Mouse (Mus musculus): Measurements from ENCODE around the gene Srgap3. TPM values are rescaled to one million over a fixed set of nuclear protein-coding genes. Genes with fewer than 3 reads are reported as not detected.

Gene Srgap3
- polyA plus RNA-seq, 1 experiment from 2014 or later = 5.3 TPM

DNA sequence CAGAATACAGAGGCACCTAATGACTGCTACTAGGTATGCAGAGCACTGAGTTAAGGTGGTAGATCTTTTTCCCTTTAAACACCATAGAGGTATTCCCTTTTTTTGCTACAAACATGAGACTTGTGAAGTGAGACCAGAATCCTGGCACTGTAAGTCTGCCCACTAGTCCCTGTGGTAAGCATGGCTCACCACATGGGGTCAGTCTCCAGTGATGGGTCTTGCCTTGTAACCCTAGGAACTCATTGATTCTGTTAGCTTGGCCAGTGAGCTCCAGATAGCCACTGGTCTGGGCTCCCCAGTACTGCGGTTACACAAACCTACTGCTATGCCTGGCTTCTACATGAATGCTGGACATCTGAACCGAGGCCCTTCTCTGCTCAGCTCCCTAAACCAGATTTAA is 204.8 kb downstream of the Srgap3 start:
- Histone ChIP-seq H3K27me3 (replicated peaks) (no peaks in the 10 kb centered on the region), H3K4me2 (no peak overlapping the region), H3K36me3 (no peaks in the 10 kb centered on the region), H3K4me1 (no peaks in the 10 kb centered on the region), H3K27ac (no peak overlapping the region), H3K9ac (no peak overlapping the region), H3K4me3 (replicated peaks) (no peak overlapping the region), H3K9me3 (no peaks in the 10 kb centered on the region)
- WGBS = 79% methylated on average over 2 of the region's 2 CpGs
- ATAC-seq (ENCODE audit: insufficient read depth, low FRiP score, low read depth) = no peak

DNA sequence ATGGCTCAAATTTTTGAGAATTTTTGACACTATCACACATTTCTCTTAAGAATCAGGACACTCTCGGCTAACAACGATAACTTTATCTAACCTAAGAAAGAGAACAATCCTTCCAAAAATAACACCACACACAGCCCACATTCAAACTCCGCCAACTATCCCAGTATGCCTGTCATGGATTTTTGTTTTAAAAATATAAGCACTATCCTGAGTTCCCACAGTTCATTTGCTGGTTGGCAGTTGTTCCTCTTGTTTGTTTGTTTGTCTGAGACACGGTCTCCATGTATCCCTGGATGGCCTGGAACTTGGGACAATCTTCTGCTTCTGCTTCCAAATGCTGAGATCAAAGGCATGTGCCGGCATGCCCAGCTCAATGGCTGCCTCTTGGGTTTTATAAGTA is 205.3 kb downstream of the Srgap3 start:
- Histone ChIP-seq H3K27ac (no peak overlapping the region), H3K27me3 (replicated peaks) (no peaks in the 10 kb centered on the region), H3K4me3 (replicated peaks) (no peak overlapping the region), H3K9me3 (no peaks in the 10 kb centered on the region), H3K4me2 (no peak overlapping the region), H3K9ac (no peak overlapping the region), H3K36me3 (no peaks in the 10 kb centered on the region), H3K4me1 (no peaks in the 10 kb centered on the region)
- no peak for ATAC-seq (ENCODE audit: insufficient read depth, low FRiP score, low read depth)
- WGBS = 88% methylated on average over 5 of the region's 5 CpGs

DNA sequence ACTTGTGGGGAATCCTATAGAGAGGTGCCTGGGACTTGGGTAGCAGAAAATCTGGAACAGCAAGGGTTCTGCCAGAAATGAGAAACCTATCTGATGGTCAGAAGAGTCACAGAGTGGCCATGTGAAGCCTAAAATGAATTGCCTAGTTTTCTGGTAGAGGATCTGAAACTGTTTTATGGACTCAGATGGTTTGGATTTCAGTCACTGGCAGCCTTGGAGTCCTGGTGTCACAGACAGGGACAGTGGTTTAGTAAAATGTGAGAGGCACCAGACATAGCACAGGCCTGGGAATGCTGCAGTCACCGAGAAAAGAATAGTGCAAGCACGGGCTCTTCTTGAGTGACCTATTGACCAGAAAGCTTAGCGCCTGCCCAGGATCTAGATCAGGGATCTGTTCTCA is 207.4 kb downstream of the Srgap3 start:
- no peak for ATAC-seq (ENCODE audit: insufficient read depth, low FRiP score, low read depth)
- H3K27me3 ChIP-seq (replicated peaks) = no peaks in the 10 kb centered on the region
- no peak overlapping the region for H3K4me3 ChIP-seq (replicated peaks)
- no peak overlapping the region for H3K9ac ChIP-seq
- H3K4me1 ChIP-seq = no peaks in the 10 kb centered on the region
- 0 out of 2 replicates have a peak, but pooled peaks cover 3% of the 10 kb centered on the region for H3K36me3 ChIP-seq
- 87% methylated on average over 3 of the region's 3 CpGs for WGBS
- no peak overlapping the region for H3K4me2 ChIP-seq
- H3K9me3 ChIP-seq = no peaks in the 10 kb centered on the region
- no peak overlapping the region for H3K27ac ChIP-seq

DNA sequence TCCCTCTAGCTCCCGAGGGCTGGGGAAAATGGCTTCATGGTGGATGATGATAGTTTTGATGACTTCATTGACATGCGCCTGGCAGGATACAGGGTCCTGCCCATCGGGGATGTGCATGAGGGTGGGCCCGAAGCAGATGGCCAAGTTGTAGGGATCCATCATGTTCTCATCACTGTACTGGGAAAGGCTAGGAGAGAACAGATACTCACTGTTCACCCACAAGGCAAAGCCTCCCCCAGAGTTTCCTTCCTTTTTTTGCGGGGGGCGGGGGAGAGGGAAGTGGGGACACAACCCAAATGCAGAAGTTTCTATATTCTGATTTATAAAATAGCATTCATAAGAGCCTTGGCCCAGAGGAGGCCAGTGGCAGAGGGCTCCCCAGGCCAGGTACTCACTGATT is 208.1 kb downstream of the Srgap3 start:
- Histone ChIP-seq H3K4me3 (replicated peaks) (no peak overlapping the region), H3K36me3 (0 out of 2 replicates have a peak, but pooled peaks cover 3% of the 10 kb centered on the region), H3K9me3 (no peaks in the 10 kb centered on the region), H3K27ac (no peak overlapping the region), H3K4me2 (no peak overlapping the region), H3K4me1 (no peaks in the 10 kb centered on the region), H3K9ac (no peak overlapping the region), H3K27me3 (replicated peaks) (no peaks in the 10 kb centered on the region)
- ATAC-seq (ENCODE audit: insufficient read depth, low FRiP score, low read depth) = no peak
- WGBS = 93% methylated on average over 6 of the region's 6 CpGs

DNA sequence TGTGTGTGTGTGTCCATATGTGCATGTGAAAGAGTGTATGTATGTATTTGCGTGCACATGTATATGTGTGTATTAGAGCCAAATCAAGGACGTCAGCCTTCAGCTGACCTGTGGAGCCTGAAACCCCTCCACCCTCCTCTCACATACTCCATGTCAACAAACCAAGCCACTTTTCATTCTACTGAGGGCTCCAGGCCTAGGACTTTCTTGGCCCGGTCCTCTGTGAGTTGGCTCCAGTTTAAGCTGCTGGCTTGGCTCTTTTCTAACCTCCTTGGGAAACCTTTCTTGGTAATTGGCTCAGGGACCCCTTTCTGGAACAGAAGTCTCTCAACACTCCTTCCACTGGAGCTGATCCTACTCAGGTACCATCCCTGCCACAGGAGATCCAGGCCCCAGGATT is 210.6 kb downstream of the Srgap3 start:
- H3K36me3 ChIP-seq = 0 out of 2 replicates have a peak, but pooled peaks cover 3% of the 10 kb centered on the region
- no peaks in the 10 kb centered on the region for H3K27me3 ChIP-seq (replicated peaks)
- 84% methylated on average over 3 of the region's 3 CpGs for WGBS
- no peak overlapping the region for H3K4me2 ChIP-seq
- no peaks in the 10 kb centered on the region for H3K4me1 ChIP-seq
- H3K9me3 ChIP-seq = no peaks in the 10 kb centered on the region
- H3K27ac ChIP-seq = no peak overlapping the region
- H3K9ac ChIP-seq = no peak overlapping the region
- no peak overlapping the region for H3K4me3 ChIP-seq (replicated peaks)
- no peak for ATAC-seq (ENCODE audit: insufficient read depth, low FRiP score, low read depth)

DNA sequence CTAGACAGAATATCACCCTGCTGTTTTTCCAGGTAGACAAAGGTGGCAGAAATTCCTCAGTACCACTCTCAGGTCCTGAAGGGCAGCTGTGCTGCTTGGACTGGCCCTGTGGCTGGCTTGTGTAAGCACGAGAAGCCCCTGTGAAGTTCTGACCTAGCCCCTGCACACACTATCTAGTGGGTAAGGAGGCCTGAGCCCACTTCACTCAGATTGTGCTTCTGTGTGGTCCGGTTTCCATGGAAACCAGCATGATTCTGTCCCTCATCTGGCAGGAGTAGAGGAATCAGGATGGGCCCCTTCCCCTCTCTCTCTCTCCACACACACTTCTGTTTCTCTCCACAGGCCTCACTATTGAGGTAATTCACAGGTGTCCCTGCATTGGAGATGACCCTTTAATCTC is 212.0 kb downstream of the Srgap3 start:
- Histone ChIP-seq H3K4me1 (no peaks in the 10 kb centered on the region), H3K4me3 (replicated peaks) (no peak overlapping the region), H3K27ac (no peak overlapping the region), H3K9ac (no peak overlapping the region), H3K4me2 (no peak overlapping the region), H3K27me3 (replicated peaks) (no peaks in the 10 kb centered on the region), H3K36me3 (0 out of 2 replicates have a peak, but pooled peaks cover 3% of the 10 kb centered on the region), H3K9me3 (no peaks in the 10 kb centered on the region)
- ATAC-seq (ENCODE audit: insufficient read depth, low FRiP score, low read depth) = no peak
- 83% methylated on average over 2 of the region's 2 CpGs for WGBS

DNA sequence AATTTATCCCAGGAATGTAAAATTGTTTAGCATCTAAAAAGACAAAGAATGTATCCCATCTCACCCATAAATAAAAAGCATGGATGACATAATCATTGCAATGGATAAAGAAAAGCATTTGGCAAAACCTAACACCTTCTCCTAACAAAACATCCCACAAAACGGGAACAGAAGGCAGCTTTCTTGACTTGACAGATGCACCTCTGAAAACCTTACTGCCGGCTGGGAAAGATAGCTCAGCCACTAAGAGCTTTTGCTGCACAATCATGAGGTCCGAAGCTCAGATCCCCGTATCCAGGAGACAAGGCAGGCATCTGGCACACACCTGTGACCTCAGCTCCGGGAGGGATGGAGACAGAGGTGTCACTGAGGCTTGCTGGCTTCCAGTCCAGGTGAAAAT is 213.1 kb downstream of the Srgap3 start:
- no peak overlapping the region for H3K27ac ChIP-seq
- 0 out of 2 replicates have a peak, but pooled peaks cover 3% of the 10 kb centered on the region for H3K36me3 ChIP-seq
- no peak overlapping the region for H3K4me2 ChIP-seq
- no peaks in the 10 kb centered on the region for H3K27me3 ChIP-seq (replicated peaks)
- 64% methylated on average over 5 of the region's 5 CpGs for WGBS
- no peak overlapping the region for H3K9ac ChIP-seq
- H3K9me3 ChIP-seq = no peaks in the 10 kb centered on the region
- no peak overlapping the region for H3K4me3 ChIP-seq (replicated peaks)
- ATAC-seq (ENCODE audit: insufficient read depth, low FRiP score, low read depth) = no peak
- no peaks in the 10 kb centered on the region for H3K4me1 ChIP-seq

DNA sequence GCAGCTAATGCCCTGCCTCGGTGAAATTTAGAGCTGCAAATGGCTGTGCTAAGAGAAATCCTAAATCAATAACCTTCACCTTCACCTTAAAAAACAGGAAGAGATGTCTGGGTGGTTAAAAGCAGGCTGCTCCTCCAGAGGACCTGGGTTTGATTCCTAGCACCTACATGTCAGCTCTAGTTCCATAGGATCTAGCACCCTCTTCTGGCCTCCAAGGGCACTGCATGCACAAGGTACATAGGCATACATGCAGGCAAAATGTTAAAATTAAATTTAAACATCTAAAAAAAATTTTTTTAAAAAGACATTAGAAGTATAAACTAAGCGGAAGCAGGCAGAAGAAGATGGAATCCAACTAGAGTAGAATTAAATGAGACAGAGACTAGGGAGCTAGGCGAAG is 214.6 kb downstream of the Srgap3 start:
- Histone ChIP-seq H3K36me3 (peaks cover 3% of the 10 kb centered on the region; the same call in 1 of the 2 replicates), H3K9me3 (no peaks in the 10 kb centered on the region), H3K27me3 (replicated peaks) (no peaks in the 10 kb centered on the region), H3K4me1 (0 out of 2 replicates have a peak, but pooled peaks cover 7% of the 10 kb centered on the region), H3K9ac (no peak overlapping the region), H3K27ac (no peak overlapping the region), H3K4me2 (no peak overlapping the region), H3K4me3 (replicated peaks) (no peak overlapping the region)
- ATAC-seq (ENCODE audit: insufficient read depth, low FRiP score, low read depth) = no peak
- 96% methylated on average over 3 of the region's 3 CpGs for WGBS

DNA sequence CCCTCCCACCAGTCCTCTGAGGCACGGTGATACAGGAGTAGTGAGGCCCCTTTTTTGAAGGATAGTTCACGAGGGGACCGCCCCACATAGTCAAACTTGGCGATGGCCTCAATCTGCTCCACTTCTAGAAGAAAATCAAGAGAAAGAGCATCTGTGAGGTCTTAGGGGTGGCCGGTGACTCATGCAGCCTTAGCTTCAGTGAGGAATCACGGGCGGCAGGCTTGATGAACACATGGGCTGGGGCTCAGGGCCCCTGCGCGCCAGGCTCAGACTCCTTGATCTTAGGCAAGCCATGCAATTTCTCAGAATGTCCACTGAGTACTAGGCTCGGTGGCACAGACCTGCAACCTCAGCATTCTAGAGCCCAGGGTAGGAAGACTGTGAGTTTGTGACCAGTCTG is 215.7 kb downstream of the Srgap3 start:
- ATAC-seq (ENCODE audit: insufficient read depth, low FRiP score, low read depth) = no peak
- no peak overlapping the region for H3K4me3 ChIP-seq (replicated peaks)

DNA sequence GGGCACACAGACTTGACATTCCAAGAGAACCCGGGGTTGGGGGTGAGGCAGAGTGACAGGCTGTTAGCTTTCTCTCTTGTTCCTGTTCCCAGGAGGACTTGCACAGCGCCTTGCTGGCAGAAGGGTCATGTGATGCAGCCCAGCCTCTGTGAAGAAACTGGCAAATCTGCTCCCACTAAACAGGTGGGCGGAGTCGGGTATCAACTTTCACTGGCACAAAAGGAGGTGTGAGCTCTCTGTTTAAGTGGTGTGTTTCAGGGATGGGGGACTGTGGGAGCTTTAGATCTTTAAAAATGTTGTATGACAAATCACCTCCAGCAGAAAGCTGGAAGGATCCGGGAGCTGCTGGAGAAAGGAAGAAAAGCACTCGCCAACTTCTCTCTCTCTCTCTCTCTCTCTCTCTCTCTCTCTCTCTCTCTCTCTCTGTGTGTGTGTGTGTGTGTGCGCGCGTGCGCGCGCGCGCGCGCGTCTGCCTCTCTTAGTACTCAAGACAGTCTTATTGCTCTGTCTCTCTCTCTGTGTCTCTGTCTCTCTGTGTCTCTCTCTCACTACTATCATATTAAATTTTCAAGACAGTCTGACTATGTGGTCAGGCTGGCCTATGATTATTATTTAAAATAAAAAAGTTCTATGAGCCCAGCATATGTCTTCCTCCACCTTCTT is 218.2 kb downstream of the Srgap3 start:
- ATAC-seq (ENCODE audit: insufficient read depth, low FRiP score, low read depth) = peak; percentile 93
- 4% methylated on average over 17 of the region's 17 CpGs for WGBS
- H3K27ac ChIP-seq = peak overlapping the region; percentile 48; the same call in 1 of the 2 replicates

More for the DNA sequence above, 215.7 kb downstream of the Srgap3 start:
- Histone ChIP-seq H3K4me2 (no peak overlapping the region), H3K27ac (no peak overlapping the region), H3K4me1 (0 out of 2 replicates have a peak, but pooled peaks cover 7% of the 10 kb centered on the region), H3K9me3 (no peaks in the 10 kb centered on the region), H3K9ac (no peak overlapping the region), H3K27me3 (replicated peaks) (no peaks in the 10 kb centered on the region), H3K36me3 (peaks cover 3% of the 10 kb centered on the region; the same call in 1 of the 2 replicates)
- WGBS = 90% methylated on average over 10 of the region's 10 CpGs

DNA sequence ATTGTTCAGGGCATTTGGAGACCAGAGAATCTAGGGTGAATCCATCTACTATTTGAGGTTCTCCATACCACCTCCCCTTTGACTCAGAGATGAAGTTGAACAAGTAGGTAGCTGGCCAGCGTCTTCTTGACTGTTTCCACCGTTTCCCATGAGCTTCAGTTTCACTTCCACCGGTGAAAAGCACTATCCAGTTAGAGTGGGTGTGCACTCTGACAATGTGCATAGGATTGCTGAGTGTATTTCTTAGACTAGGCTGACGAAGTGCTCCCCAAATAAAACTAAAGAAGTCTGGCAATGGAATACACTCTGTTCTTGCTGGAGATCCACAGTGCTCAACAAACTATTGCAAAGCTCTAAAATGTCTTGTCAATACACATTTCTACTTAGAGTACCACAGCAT is 221.6 kb downstream of the Srgap3 start:
- Histone ChIP-seq H3K9ac (no peak overlapping the region), H3K4me3 (replicated peaks) (no peak overlapping the region), H3K27me3 (replicated peaks) (no peaks in the 10 kb centered on the region), H3K27ac (no peak overlapping the region), H3K9me3 (no peaks in the 10 kb centered on the region), H3K36me3 (no peaks in the 10 kb centered on the region; the same call in 1 of the 2 replicates), H3K4me2 (no peak overlapping the region), H3K4me1 (0 out of 2 replicates have a peak, but pooled peaks cover 7% of the 10 kb centered on the region)
- no peak for ATAC-seq (ENCODE audit: insufficient read depth, low FRiP score, low read depth)
- 77% methylated on average over 4 of the region's 4 CpGs for WGBS

More for the DNA sequence above, 218.2 kb downstream of the Srgap3 start:
- peak overlapping the region; percentile 29 for H3K4me3 ChIP-seq (replicated peaks)
- no peaks in the 10 kb centered on the region for H3K27me3 ChIP-seq (replicated peaks)
- no peaks in the 10 kb centered on the region; the same call in 1 of the 2 replicates for H3K36me3 ChIP-seq
- H3K9ac ChIP-seq = no peak overlapping the region
- no peaks in the 10 kb centered on the region for H3K9me3 ChIP-seq
- peak overlapping the region; percentile 43 for H3K4me2 ChIP-seq
- H3K4me1 ChIP-seq = 0 out of 2 replicates have a peak, but pooled peaks cover 7% of the 10 kb centered on the region

DNA sequence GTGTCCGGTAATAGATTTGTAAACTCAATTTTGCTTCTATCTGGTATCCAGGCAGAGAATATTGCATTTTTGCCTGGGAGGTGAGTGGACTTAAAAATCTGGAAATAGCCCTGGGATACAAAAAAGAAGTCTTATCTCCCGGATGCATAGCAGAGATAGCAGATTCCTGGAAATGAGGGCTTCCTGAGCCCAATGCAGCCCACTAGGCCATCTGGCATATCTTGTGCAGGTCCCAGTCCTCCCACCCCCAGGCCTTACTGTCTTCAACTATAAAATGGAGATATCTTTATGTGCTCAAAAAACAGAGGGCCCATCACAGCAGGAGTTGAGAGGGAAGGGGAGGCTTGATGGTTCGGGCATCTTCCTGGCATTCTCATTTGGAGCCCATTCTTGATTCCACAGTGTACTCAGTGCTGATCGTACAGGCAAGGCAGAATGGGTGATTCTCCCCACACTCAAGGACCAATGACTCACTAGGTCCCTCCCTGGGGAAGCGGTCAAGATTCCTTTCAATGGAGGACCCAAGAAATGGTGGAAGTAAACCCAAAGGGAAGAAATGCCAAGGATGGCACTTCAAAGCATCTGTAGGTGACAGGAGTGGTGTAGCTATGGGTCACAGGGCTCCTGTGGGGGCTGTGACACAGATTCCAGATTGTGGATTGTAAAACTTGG is 226.5 kb downstream of the Srgap3 start:
- no peak overlapping the region for H3K4me2 ChIP-seq
- no peak overlapping the region for H3K9ac ChIP-seq
- H3K9me3 ChIP-seq = no peaks in the 10 kb centered on the region
- H3K4me3 ChIP-seq (replicated peaks) = no peak overlapping the region
- no peaks in the 10 kb centered on the region for H3K36me3 ChIP-seq
- no peaks in the 10 kb centered on the region for H3K4me1 ChIP-seq
- no peak for ATAC-seq (ENCODE audit: insufficient read depth, low FRiP score, low read depth)
- no peaks in the 10 kb centered on the region for H3K27me3 ChIP-seq (replicated peaks)
- H3K27ac ChIP-seq = no peak overlapping the region
- WGBS = 89% methylated on average over 5 of the region's 5 CpGs

Measured in stomach, embryonic 15.5 days (tissue).